Mouse (Mus musculus) hindbrain, embryonic 14.5 days (tissue): ENCODE measurements around the gene Tnpo1. TPM values are rescaled to one million over a fixed set of nuclear protein-coding genes. Genes with fewer than 3 reads are reported as not detected.
"Not testable (repeated sequence)": the region's sequence is repeated elsewhere in the genome, so short reads cannot be mapped to it uniquely, and the experiment has no call there.

Experiments used
- ATAC-seq: fragments of 200-750 bp; cut with Nextera tagmentation; 2 replicates; pipeline ENCODE4 v1.8.0; 2017; ENCODE audit warnings: moderate number of reproducible peaks, mild to moderate bottlenecking, moderate TSS enrichment, moderate library complexity; ENCODE audit not compliant: low FRiP score
- DNase-seq: peaks from one replicate; pipeline ENCODE4 v3.0.0-alpha.2; 2015; ENCODE audit warnings: low spot score
- H3K27ac ChIP-seq: fragments of 300-500 bp; sonication (generic); 2 replicates; pipeline ENCODE4 v1.5.1; 2014; ENCODE audit warnings: mild to moderate bottlenecking, moderate library complexity
- H3K27me3 ChIP-seq: fragments of 300-500 bp; sonication (generic); 2 replicates; pipeline ENCODE4 v1.6.1; 2014; ENCODE audit warnings: mild to moderate bottlenecking, low read length, mixed read lengths; ENCODE audit not compliant: control insufficient read depth, insufficient read depth
- H3K36me3 ChIP-seq: fragments of 300-500 bp; sonication (generic); replicated peaks from 2 replicates; pipeline ENCODE4 v1.6.1; 2014; ENCODE audit not compliant: control insufficient read depth, insufficient read depth
- H3K4me1 ChIP-seq: fragments of 300-500 bp; sonication (generic); replicated peaks from 2 replicates; pipeline ENCODE4 v1.6.1; 2014; ENCODE audit warnings: antibody characterized with exemption, low read length, mixed read lengths; ENCODE audit not compliant: control insufficient read depth, insufficient read depth
- H3K4me2 ChIP-seq: fragments of 300-500 bp; sonication (generic); replicated peaks from 2 replicates; pipeline ENCODE4 v1.6.1; 2014; ENCODE audit warnings: mild to moderate bottlenecking, moderate library complexity
- H3K4me3 ChIP-seq: fragments of 300-500 bp; sonication (generic); replicated peaks from 2 replicates; pipeline ENCODE4 v1.5.1; 2014; ENCODE audit warnings: mild to moderate bottlenecking, low read length
- H3K9ac ChIP-seq: fragments of 300-500 bp; sonication (generic); 2 replicates; pipeline ENCODE4 v1.6.1; 2014
- H3K9me3 ChIP-seq: fragments of 300-500 bp; sonication (generic); 2 replicates; pipeline ENCODE4 v1.6.1; 2016; ENCODE audit warnings: low read length; ENCODE audit not compliant: control insufficient read depth
- WGBS: fragments of 180-500 bp; shearing (Covaris S2); extraction: QIAGEN DNeasy Blood & Tissue Kit; methylation state at CpG from one replicate; pipeline ENCODE4 v1.1.7; 2014; 5-methylcytosine and 5-hydroxymethylcytosine counted together
- polyA plus RNA-seq: library from polyadenylated mRNA; unstranded; fragments of >200 nt; fragmentation: Nextera tagmentation; extraction: Ambion mirVana; gene quantifications from 2 replicates; pipeline ENCODE4 v1.2.1, GENCODE M21; 2014

The Tnpo1 gene
- polyA plus RNA-seq, 1 experiment from 2014 or later = 50.0 TPM

GRCm38 (mm10) chr13:98829026-98829425, 97.2 kb downstream of the Tnpo1 start:
- not testable (repeated sequence) for H3K4me3 ChIP-seq, H3K4me2 ChIP-seq, H3K27me3 ChIP-seq, ATAC-seq, H3K9ac ChIP-seq, H3K9me3 ChIP-seq, H3K27ac ChIP-seq, DNase-seq, H3K36me3 ChIP-seq, H3K4me1 ChIP-seq
- 93% methylated on average over 6 of the region's 6 CpGs for WGBS

- Histone ChIP-seq H3K4me3 (no peak overlapping the region), H3K9me3 (no peaks in the 10 kb centered on the region), H3K36me3 (no peaks in the 10 kb centered on the region), H3K27me3 (no peaks in the 10 kb centered on the region), H3K9ac (no peak overlapping the region), H3K4me2 (no peak overlapping the region), H3K4me1 (no peaks in the 10 kb centered on the region), H3K27ac (no peak overlapping the region)
- WGBS = 88% methylated on average over 4 of the region's 4 CpGs
- ATAC-seq (no peak), DNase-seq (no peak)
These were observed 100.6 kb downstream of the Tnpo1 start for GRCm38 (mm10) chr13:98825574-98825973.

GRCm38 (mm10) chr13:98819094-98819493, 107.1 kb downstream of the Tnpo1 start:
- Histone ChIP-seq H3K4me2 (no peak overlapping the region), H3K9ac (no peak overlapping the region), H3K36me3 (no peaks in the 10 kb centered on the region), H3K4me1 (no peaks in the 10 kb centered on the region), H3K27ac (no peak overlapping the region), H3K4me3 (no peak overlapping the region), H3K27me3 (no peaks in the 10 kb centered on the region), H3K9me3 (no peaks in the 10 kb centered on the region)
- ATAC-seq (no peak), DNase-seq (no peak)
- WGBS = 79% methylated on average over 2 of the region's 2 CpGs

- Histone ChIP-seq H3K9ac (no peak overlapping the region), H3K4me1 (0 out of 2 replicates have a peak, but pooled peaks cover 1% of the 10 kb centered on the region), H3K4me2 (no peak overlapping the region), H3K9me3 (no peaks in the 10 kb centered on the region), H3K27ac (no peak overlapping the region), H3K27me3 (no peaks in the 10 kb centered on the region), H3K36me3 (no peaks in the 10 kb centered on the region), H3K4me3 (no peak overlapping the region)
- 61% methylated on average over 4 of the region's 4 CpGs for WGBS
- ATAC-seq (no peak), DNase-seq (no peak)
These were observed 108.0 kb downstream of the Tnpo1 start for GRCm38 (mm10) chr13:98818205-98818604.

- Histone ChIP-seq H3K4me2 (no peak overlapping the region), H3K4me3 (no peak overlapping the region), H3K4me1 (0 out of 2 replicates have a peak, but pooled peaks cover 4% of the 10 kb centered on the region), H3K27me3 (no peaks in the 10 kb centered on the region), H3K36me3 (no peaks in the 10 kb centered on the region), H3K9ac (no peak overlapping the region), H3K27ac (no peak overlapping the region), H3K9me3 (no peaks in the 10 kb centered on the region)
- DNase-seq (no peak), ATAC-seq (no peak)
- 58% methylated on average over 4 of the region's 4 CpGs for WGBS
These were observed 108.4 kb downstream of the Tnpo1 start for GRCm38 (mm10) chr13:98817766-98818165.

GRCm38 (mm10) chr13:98816981-98817660, 109.1 kb downstream of the Tnpo1 start:
- 82% methylated on average over 4 of the region's 4 CpGs for WGBS
- ATAC-seq, H3K27me3 ChIP-seq, H3K9ac ChIP-seq, DNase-seq, H3K4me1 ChIP-seq, H3K9me3 ChIP-seq, H3K4me3 ChIP-seq, H3K27ac ChIP-seq, H3K36me3 ChIP-seq, H3K4me2 ChIP-seq: not testable (repeated sequence)

GRCm38 (mm10) chr13:98816571-98816970, 109.6 kb downstream of the Tnpo1 start:
- Histone ChIP-seq H3K27me3 (no peaks in the 10 kb centered on the region), H3K9ac (no peak overlapping the region), H3K4me3 (no peak overlapping the region), H3K4me2 (no peak overlapping the region), H3K27ac (no peak overlapping the region), H3K9me3 (no peaks in the 10 kb centered on the region), H3K36me3 (no peaks in the 10 kb centered on the region), H3K4me1 (0 out of 2 replicates have a peak, but pooled peaks cover 4% of the 10 kb centered on the region)
- no peak for DNase-seq
- 90% methylated on average over 9 of the region's 9 CpGs for WGBS
- no peak for ATAC-seq

- DNase-seq (peak; percentile 98), ATAC-seq (peak; percentile 97)
- WGBS = under 1% methylated on average over 49 of the region's 61 CpGs
- Histone ChIP-seq H3K27ac (peak within 1 kb of the TSS; percentile 94), H3K36me3 (no peaks in the 10 kb centered on the region), H3K4me3 (peak within 1 kb of the TSS; percentile 82), H3K9ac (peak within 1 kb of the TSS; percentile 94), H3K4me2 (peak within 1 kb of the TSS; percentile 55), H3K27me3 (no peaks in the 10 kb centered on the region), H3K4me1 (0 out of 2 replicates have a peak, but pooled peaks cover 4% of the 10 kb centered on the region), H3K9me3 (no peaks in the 10 kb centered on the region)
These were observed 110.9 kb downstream of the Tnpo1 start, which contains the start of gene Fcho2 for GRCm38 (mm10) chr13:98815147-98815785. Fcho2 (minus strand) TSS chr13:98815449.

- no peaks in the 10 kb centered on the region for H3K27me3 ChIP-seq
- peak; percentile 50 for DNase-seq
- peak overlapping the region; percentile 55 for H3K4me2 ChIP-seq
- peak overlapping the region; percentile 94 for H3K9ac ChIP-seq
- peak; percentile 65 for ATAC-seq
- H3K36me3 ChIP-seq = no peaks in the 10 kb centered on the region
- peak overlapping the region; percentile 94 for H3K27ac ChIP-seq
- peak overlapping the region; percentile 82 for H3K4me3 ChIP-seq
- no peaks in the 10 kb centered on the region for H3K9me3 ChIP-seq
- H3K4me1 ChIP-seq = 0 out of 2 replicates have a peak, but pooled peaks cover 4% of the 10 kb centered on the region
- WGBS = under 1% methylated on average over 62 of the region's 81 CpGs
These were observed 111.7 kb downstream of the Tnpo1 start for GRCm38 (mm10) chr13:98814275-98815040.
